Mouse (Mus musculus): ENCODE measurements around the gene Mrpl16. TPM values are rescaled to one million over a fixed set of nuclear protein-coding genes. Genes with fewer than 3 reads are reported as not detected.
A peak's percentile ranks its signal among the peaks of the same experiment; 100 is the strongest.

The Mrpl16 gene
- polyA plus RNA-seq (2012; rRNA removed) (19.0 and 30.3 TPM in 2 replicates), polyA plus RNA-seq (2014; fragmentation: Nextera tagmentation; extraction: Ambion mirVana) (49.4 and 50.7 TPM in 2 replicates)

DNA sequence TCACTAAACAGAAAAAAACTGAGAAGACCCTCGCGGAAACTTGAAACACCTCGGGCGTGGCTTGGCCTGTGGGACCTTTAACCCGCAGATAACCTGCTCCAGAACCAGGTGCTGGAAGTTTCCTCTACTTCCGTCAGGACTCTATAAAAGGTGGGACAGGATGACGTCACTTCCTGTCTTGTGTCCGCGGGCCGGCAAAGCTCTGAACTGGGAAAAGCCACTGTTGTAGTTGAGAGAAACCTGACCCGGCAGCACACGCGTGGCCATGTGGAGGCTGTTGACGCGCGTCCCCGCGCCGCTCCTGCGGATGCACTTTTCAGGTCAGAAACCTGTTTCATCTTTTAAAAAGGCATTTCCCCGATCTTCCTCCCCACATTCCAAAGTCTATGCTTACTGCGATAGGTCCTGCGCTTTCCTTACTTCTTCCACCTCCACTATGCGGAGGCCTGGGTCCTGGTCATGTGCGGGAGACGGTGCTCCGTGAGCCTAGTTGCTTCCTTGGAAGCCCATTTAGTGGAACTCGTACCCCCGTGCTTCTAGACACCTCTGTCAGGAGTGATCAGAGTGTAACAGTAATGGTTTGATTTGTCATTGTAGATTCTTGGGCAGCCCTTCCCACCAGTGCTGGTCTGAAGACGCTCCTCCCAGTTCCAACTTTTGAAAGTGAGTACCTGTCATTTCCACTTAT, at the start of gene Mrpl16:
Gene Mrpl16, plus strand, starts transcription at position 187 of the 688 bp plus-strand sequence.
- Histone ChIP-seq H3K36me3 (ENCODE audit: control insufficient read depth, insufficient read depth, low read length) (peaks cover 22% of the 10 kb centered on the region), H3K4me3 (replicated peaks; ENCODE audit: low read length) (peak within 1 kb of the TSS; percentile 63), H3K9ac (ENCODE audit: low read depth, low read length, severe bottlenecking) (peak within 1 kb of the TSS; percentile 74), H3K4me2 (replicated peaks; ENCODE audit: low read depth, low read length, severe bottlenecking) (peak within 1 kb of the TSS; percentile 69), H3K27me3 (ENCODE audit: control insufficient read depth, insufficient read depth, low read length) (no peaks in the 10 kb centered on the region), H3K4me1 (ENCODE audit: control insufficient read depth, insufficient read depth, low read length) (peaks cover 6% of the 10 kb centered on the region; the same call in 1 of the 2 replicates), H3K9me3 (ENCODE audit: control insufficient read depth, low read length) (no peaks in the 10 kb centered on the region), H3K27ac (replicated peaks; ENCODE audit: low read depth, low read length) (peak within 1 kb of the TSS; percentile 65; the same call in 1 of the 2 replicates)
- TF ChIP-seq POLR2A (IDR thresholded peaks at IDR 0.05; ENCODE audit: borderline replicate concordance, extremely low read depth, insufficient read depth, insufficient read length): no peak
- DNase-seq (ENCODE audit: low spot score) (peak; percentile 95), ATAC-seq (ENCODE audit: low FRiP score, low read depth) (peak; percentile 95)
- under 1% methylated on average over 30 of the region's 30 CpGs for WGBS

DNA sequence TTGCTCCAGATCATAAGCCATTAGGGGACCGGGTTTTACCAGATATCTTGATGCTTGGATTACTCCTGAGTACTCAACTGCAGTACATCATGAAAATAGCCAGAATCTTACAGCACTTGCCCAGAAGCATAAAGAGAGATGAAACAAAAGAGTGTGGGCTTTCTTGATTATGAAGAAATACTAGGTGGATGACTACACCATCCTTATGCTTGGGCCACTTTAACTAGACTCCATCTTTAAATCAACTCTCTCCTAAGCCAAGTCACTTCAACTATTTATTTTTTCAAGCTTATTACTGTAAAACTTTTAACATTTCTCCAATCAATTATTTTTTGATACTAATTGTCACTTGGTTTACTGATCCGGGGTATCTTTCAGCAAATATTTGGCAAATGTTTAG, 46.3 kb upstream of the Mrpl16 start:
- WGBS: 88% methylated on average over 2 of the region's 2 CpGs
- Histone ChIP-seq H3K4me2 (replicated peaks; ENCODE audit: low read depth, low read length, severe bottlenecking) (no peak overlapping the region), H3K4me1 (ENCODE audit: control insufficient read depth, insufficient read depth, low read length) (no peaks in the 10 kb centered on the region), H3K9ac (ENCODE audit: low read depth, low read length, severe bottlenecking) (no peak overlapping the region), H3K9me3 (ENCODE audit: control insufficient read depth, low read length) (no peaks in the 10 kb centered on the region), H3K27ac (replicated peaks; ENCODE audit: low read depth, low read length) (no peak overlapping the region), H3K4me3 (replicated peaks; ENCODE audit: low read length) (no peak overlapping the region), H3K36me3 (ENCODE audit: control insufficient read depth, insufficient read depth, low read length) (no peaks in the 10 kb centered on the region), H3K27me3 (ENCODE audit: control insufficient read depth, insufficient read depth, low read length) (no peaks in the 10 kb centered on the region)
- ATAC-seq (ENCODE audit: low FRiP score, low read depth): no peak
- no peak for TF ChIP-seq POLR2A (IDR thresholded peaks at IDR 0.05; ENCODE audit: borderline replicate concordance, extremely low read depth, insufficient read depth, insufficient read length)
- no peak for DNase-seq (ENCODE audit: low spot score)

DNA sequence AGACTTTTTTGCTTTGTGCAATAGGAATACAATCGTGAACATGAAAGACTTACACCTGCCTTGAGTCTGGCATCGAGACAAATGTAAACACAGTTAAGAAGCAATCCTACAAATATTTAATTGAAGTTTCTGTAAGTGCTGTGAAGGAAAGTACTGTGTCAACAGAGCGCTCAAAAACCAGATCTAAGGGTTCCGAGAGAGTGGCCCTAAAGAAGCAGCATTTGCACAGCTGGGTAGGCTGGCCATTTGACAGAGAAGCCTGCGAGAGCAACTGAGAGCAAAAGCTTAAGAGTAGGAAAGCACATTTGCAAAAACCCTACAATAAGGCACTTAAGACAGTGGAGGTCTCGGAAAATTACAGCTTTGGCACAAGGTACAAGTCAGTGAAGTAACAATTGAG, 45.9 kb upstream of the Mrpl16 start:
- H3K9ac ChIP-seq (ENCODE audit: low read depth, low read length, severe bottlenecking): no peak overlapping the region
- no peak for TF ChIP-seq POLR2A (IDR thresholded peaks at IDR 0.05; ENCODE audit: borderline replicate concordance, extremely low read depth, insufficient read depth, insufficient read length)
- no peak for ATAC-seq (ENCODE audit: low FRiP score, low read depth)
- no peak overlapping the region for H3K4me2 ChIP-seq (replicated peaks; ENCODE audit: low read depth, low read length, severe bottlenecking)
- 81% methylated on average over 6 of the region's 6 CpGs for WGBS
- no peak for DNase-seq (ENCODE audit: low spot score)
- H3K36me3 ChIP-seq (ENCODE audit: control insufficient read depth, insufficient read depth, low read length): no peaks in the 10 kb centered on the region
- H3K9me3 ChIP-seq (ENCODE audit: control insufficient read depth, low read length): no peaks in the 10 kb centered on the region
- H3K4me3 ChIP-seq (replicated peaks; ENCODE audit: low read length): no peak overlapping the region
- no peak overlapping the region for H3K27ac ChIP-seq (replicated peaks; ENCODE audit: low read depth, low read length)
- H3K4me1 ChIP-seq (ENCODE audit: control insufficient read depth, insufficient read depth, low read length): no peaks in the 10 kb centered on the region
- no peaks in the 10 kb centered on the region for H3K27me3 ChIP-seq (ENCODE audit: control insufficient read depth, insufficient read depth, low read length)

DNA sequence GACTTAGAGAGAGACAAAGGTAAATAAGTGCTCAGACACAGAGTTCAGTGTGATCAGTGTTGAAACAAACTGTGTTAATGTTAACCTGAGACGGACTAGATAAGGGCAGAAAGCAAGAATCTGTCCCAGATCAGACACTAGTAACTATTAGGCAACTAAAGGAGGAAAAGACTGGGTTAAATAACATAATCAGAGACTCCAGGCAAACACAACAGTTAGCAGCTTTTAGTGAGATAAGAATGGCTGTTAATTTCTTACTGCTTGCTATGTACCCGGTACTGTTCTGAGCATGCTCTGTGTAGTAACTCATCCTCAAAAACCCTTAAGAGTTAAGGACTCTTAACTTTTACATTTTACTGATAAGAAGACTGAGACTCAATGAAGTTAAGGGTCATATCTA, 44.3 kb upstream of the Mrpl16 start:
- DNase-seq (ENCODE audit: low spot score) (no peak), ATAC-seq (ENCODE audit: low FRiP score, low read depth) (no peak)
- H3K36me3 ChIP-seq (ENCODE audit: control insufficient read depth, insufficient read depth, low read length): no peaks in the 10 kb centered on the region
- no peak overlapping the region for H3K4me2 ChIP-seq (replicated peaks; ENCODE audit: low read depth, low read length, severe bottlenecking)
- WGBS: 83% methylated on average over 2 of the region's 2 CpGs
- TF ChIP-seq POLR2A (IDR thresholded peaks at IDR 0.05; ENCODE audit: borderline replicate concordance, extremely low read depth, insufficient read depth, insufficient read length): no peak
- H3K9ac ChIP-seq (ENCODE audit: low read depth, low read length, severe bottlenecking): no peak overlapping the region
- H3K4me3 ChIP-seq (replicated peaks; ENCODE audit: low read length): no peak overlapping the region
- H3K4me1 ChIP-seq (ENCODE audit: control insufficient read depth, insufficient read depth, low read length): no peaks in the 10 kb centered on the region
- no peaks in the 10 kb centered on the region for H3K27me3 ChIP-seq (ENCODE audit: control insufficient read depth, insufficient read depth, low read length)
- H3K27ac ChIP-seq (replicated peaks; ENCODE audit: low read depth, low read length): no peak overlapping the region
- H3K9me3 ChIP-seq (ENCODE audit: control insufficient read depth, low read length): no peaks in the 10 kb centered on the region

DNA sequence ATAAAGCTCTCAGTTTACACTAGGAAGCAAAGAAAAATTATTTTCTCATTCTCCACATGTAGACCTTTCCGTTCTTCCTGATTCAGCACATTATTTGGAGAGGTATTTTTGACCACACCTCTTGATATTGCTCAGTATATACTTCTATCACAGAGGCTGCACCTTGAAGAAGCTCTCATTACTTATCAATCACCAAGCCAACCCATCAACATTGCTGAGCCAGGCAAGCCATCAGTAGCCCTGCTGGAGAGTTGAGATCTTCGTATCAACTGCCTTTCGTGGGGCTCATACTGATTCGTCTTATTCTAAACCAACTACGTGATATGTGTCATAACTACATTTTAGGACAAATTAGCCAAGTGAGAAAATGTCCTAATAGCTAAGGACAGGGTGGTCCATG, 42.9 kb upstream of the Mrpl16 start:
- Histone ChIP-seq H3K4me3 (replicated peaks; ENCODE audit: low read length) (no peak overlapping the region), H3K4me1 (ENCODE audit: control insufficient read depth, insufficient read depth, low read length) (no peaks in the 10 kb centered on the region), H3K9ac (ENCODE audit: low read depth, low read length, severe bottlenecking) (no peak overlapping the region), H3K9me3 (ENCODE audit: control insufficient read depth, low read length) (no peaks in the 10 kb centered on the region), H3K4me2 (replicated peaks; ENCODE audit: low read depth, low read length, severe bottlenecking) (no peak overlapping the region), H3K27ac (replicated peaks; ENCODE audit: low read depth, low read length) (no peak overlapping the region), H3K27me3 (ENCODE audit: control insufficient read depth, insufficient read depth, low read length) (no peaks in the 10 kb centered on the region), H3K36me3 (ENCODE audit: control insufficient read depth, insufficient read depth, low read length) (no peaks in the 10 kb centered on the region)
- WGBS: 89% methylated on average over 5 of the region's 5 CpGs
- TF ChIP-seq POLR2A (IDR thresholded peaks at IDR 0.05; ENCODE audit: borderline replicate concordance, extremely low read depth, insufficient read depth, insufficient read length): no peak
- DNase-seq (ENCODE audit: low spot score): no peak
- no peak for ATAC-seq (ENCODE audit: low FRiP score, low read depth)

All from limb, embryonic 14.5 days (tissue).